17 mouse cellular contexts compared by ENCODE assay signal in genomic region chr2:14211606-14212005, GRCm38 (mm10). TPM values are rescaled to one million over a fixed set of nuclear protein-coding genes. Genes with fewer than 3 reads are reported as not detected.
"Had no signal": no experiment of that assay in that cellular context is flagged by ENCODE, and none has a peak within 500 bp of the region (broad histone marks: within the 10 kb centered on the region; RNA-seq: fewer than 3 reads in every experiment).

No protein-coding gene starts in this region.

- H3K27ac ChIP-seq: hindbrain, embryonic 13.5 days; hindbrain, postnatal 0 days; left cerebral cortex, adult 2 months; limb, embryonic 10.5 days; liver, embryonic 15.5 days; midbrain, embryonic 13.5 days; neural tube, embryonic 15.5 days had no signal

- H3K9ac ChIP-seq: hindbrain, embryonic 13.5 days; liver, embryonic 15.5 days; lung, embryonic 14.5 days; midbrain, embryonic 13.5 days; neural tube, embryonic 15.5 days had no signal

- H3K36me3 ChIP-seq: hindbrain, embryonic 13.5 days; limb, embryonic 10.5 days; liver, embryonic 15.5 days; midbrain, embryonic 13.5 days; neural tube, embryonic 15.5 days had no signal

- ATAC-seq: hindbrain, postnatal 0 days; midbrain, embryonic 13.5 days had no signal

- H3K4me1 ChIP-seq: limb, embryonic 10.5 days; liver, embryonic 15.5 days; neural tube, embryonic 15.5 days had no signal

- DNase-seq: lung, embryonic 14.5 days; lung, postnatal 14 days; right cerebral cortex, adult 18-20 months; right cerebral cortex, postnatal 25 days; thymus, postnatal 4 days had no signal

- H3K27me3 ChIP-seq: hindbrain, embryonic 13.5 days; liver, embryonic 15.5 days; midbrain, embryonic 13.5 days; neural tube, embryonic 15.5 days had no signal

- H3K4me3 ChIP-seq: hindbrain, embryonic 13.5 days; left cerebral cortex, adult 2 months; limb, embryonic 10.5 days; liver, embryonic 15.5 days; midbrain, embryonic 13.5 days; myocyte; neural tube, embryonic 15.5 days had no signal

- H3K9me3 ChIP-seq: hindbrain, embryonic 13.5 days; limb, embryonic 10.5 days; liver, embryonic 15.5 days; midbrain, embryonic 13.5 days; neural tube, embryonic 15.5 days had no signal

- H3K4me2 ChIP-seq: hindbrain, embryonic 13.5 days; liver, embryonic 11.5 days; liver, embryonic 15.5 days; lung, embryonic 14.5 days; midbrain, embryonic 13.5 days; neural tube, embryonic 15.5 days had no signal

RNA-seq across cellular contexts. Expression of gene Mrc1, which starts 17.6 kb away (rescaled TPM):
- total RNA-seq: megakaryocyte-erythroid progenitor cell, adult 5-6 weeks had no signal

RNA-seq across cellular contexts. Expression of gene Tmem236, which starts 37.3 kb away (rescaled TPM):
- total RNA-seq: left cerebral cortex, postnatal 14 days; megakaryocyte-erythroid progenitor cell, adult 5-6 weeks had no signal
- polyA plus RNA-seq: limb, embryonic 10.5 days; liver, embryonic 11.5 days; lung, embryonic 14.5 days; midbrain, embryonic 13.5 days; neural tube, embryonic 11.5 days had no signal
